Mouse (Mus musculus): ENCODE data around the gene 1700049E17Rik1. TPM values are rescaled to one million over a fixed set of nuclear protein-coding genes. Genes with fewer than 3 reads are reported as not detected.
"Not testable (repeated sequence)": the region's sequence is repeated elsewhere in the genome, so short reads cannot be mapped to it uniquely, and the experiment has no call there.

Gene 1700049E17Rik1
- not detected in 2 replicates for polyA plus RNA-seq (2015; fragmentation: Nextera tagmentation; extraction: Ambion mirVana)

DNA sequence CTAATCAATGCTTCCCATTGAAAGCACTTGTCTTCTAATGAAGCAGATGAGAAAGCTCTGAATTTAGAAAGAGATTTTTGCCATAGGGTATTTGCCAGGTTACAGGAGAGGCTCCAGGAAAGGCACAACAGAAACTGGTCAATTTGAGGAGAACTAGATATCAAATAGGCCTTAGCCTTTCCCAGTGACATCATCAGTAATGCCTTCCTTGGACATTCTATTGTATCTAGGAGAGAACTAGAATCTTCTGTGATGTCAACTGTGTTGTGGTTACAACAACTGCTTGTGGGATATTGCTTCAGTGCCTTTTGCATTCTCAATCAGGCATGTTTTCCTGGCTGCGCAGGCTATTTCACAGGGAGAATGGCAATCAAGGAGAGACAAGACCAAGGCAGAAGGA, at the start of gene 1700049E17Rik1:
Gene 1700049E17Rik1 (plus strand): TSS at position 301 of the 400 bp plus-strand sequence.
- not testable (repeated sequence) for H3K36me3 ChIP-seq (ENCODE audit: control insufficient read depth, insufficient read depth); H3K4me1 ChIP-seq (replicated peaks; ENCODE audit: control insufficient read depth, insufficient read depth, low read length); H3K4me3 ChIP-seq (replicated peaks; ENCODE audit: low read length); H3K9me3 ChIP-seq (ENCODE audit: control insufficient read depth, low read length); H3K27me3 ChIP-seq (replicated peaks; ENCODE audit: control insufficient read depth, insufficient read depth, low read length); ATAC-seq; H3K9ac ChIP-seq (replicated peaks; ENCODE audit: low read depth, low read length); H3K4me2 ChIP-seq (ENCODE audit: low read length); H3K27ac ChIP-seq (ENCODE audit: low read length)
- no CpG with 5 or more reads among the region's 1 CpGs for WGBS

GRCm38 (mm10) chr14:41907190-41907589, 17.6 kb upstream of the 1700049E17Rik1 start, which contains the start of gene Gm7980:
TSS of gene Gm7980 (minus strand) at chr14:41907290.
- H3K27ac ChIP-seq (ENCODE audit: low read length); H3K9ac ChIP-seq (replicated peaks; ENCODE audit: low read depth, low read length); H3K9me3 ChIP-seq (ENCODE audit: control insufficient read depth, low read length); H3K36me3 ChIP-seq (ENCODE audit: control insufficient read depth, insufficient read depth); H3K4me3 ChIP-seq (replicated peaks; ENCODE audit: low read length); H3K4me1 ChIP-seq (replicated peaks; ENCODE audit: control insufficient read depth, insufficient read depth, low read length); H3K27me3 ChIP-seq (replicated peaks; ENCODE audit: control insufficient read depth, insufficient read depth, low read length); ATAC-seq; H3K4me2 ChIP-seq (ENCODE audit: low read length): not testable (repeated sequence)
- no CpG with 5 or more reads among the region's 2 CpGs for WGBS

GRCm38 (mm10) chr14:41943695-41944094, 18.9 kb downstream of the 1700049E17Rik1 start, which contains the start of gene 1700024B05Rik:
TSS of gene 1700024B05Rik (plus strand) at chr14:41943995.
- not testable (repeated sequence) for H3K9ac ChIP-seq (replicated peaks; ENCODE audit: low read depth, low read length); H3K4me1 ChIP-seq (replicated peaks; ENCODE audit: control insufficient read depth, insufficient read depth, low read length); H3K27me3 ChIP-seq (replicated peaks; ENCODE audit: control insufficient read depth, insufficient read depth, low read length); H3K9me3 ChIP-seq (ENCODE audit: control insufficient read depth, low read length); H3K36me3 ChIP-seq (ENCODE audit: control insufficient read depth, insufficient read depth); ATAC-seq; H3K4me3 ChIP-seq (replicated peaks; ENCODE audit: low read length); H3K27ac ChIP-seq (ENCODE audit: low read length); H3K4me2 ChIP-seq (ENCODE audit: low read length)
- WGBS: 80% methylated on average over 1 of the region's 2 CpGs

DNA sequence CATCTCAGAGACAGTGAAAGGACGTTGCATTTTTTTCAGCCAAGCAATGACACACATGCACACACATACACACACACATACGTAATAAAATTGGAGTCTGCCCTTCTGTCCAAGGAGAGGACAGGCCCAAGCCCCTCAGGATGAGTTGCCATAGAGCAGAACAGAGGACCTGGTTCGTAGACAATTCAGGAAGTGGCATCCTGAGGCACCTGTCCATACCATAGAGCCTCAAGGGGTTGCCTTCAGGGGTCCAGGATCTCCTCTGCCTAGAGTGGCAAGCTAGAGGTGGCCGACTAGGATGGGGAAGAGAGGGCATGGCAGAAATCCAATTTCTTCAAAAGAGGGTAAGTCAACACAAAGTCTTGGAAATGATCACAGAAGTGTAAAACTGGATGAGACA, 39.3 kb downstream of the 1700049E17Rik1 start:
- WGBS: 77% methylated on average over 4 of the region's 4 CpGs
- not testable (repeated sequence) for H3K4me2 ChIP-seq (ENCODE audit: low read length); H3K9ac ChIP-seq (replicated peaks; ENCODE audit: low read depth, low read length); H3K27me3 ChIP-seq (replicated peaks; ENCODE audit: control insufficient read depth, insufficient read depth, low read length); H3K4me1 ChIP-seq (replicated peaks; ENCODE audit: control insufficient read depth, insufficient read depth, low read length); H3K4me3 ChIP-seq (replicated peaks; ENCODE audit: low read length); ATAC-seq; H3K27ac ChIP-seq (ENCODE audit: low read length); H3K36me3 ChIP-seq (ENCODE audit: control insufficient read depth, insufficient read depth); H3K9me3 ChIP-seq (ENCODE audit: control insufficient read depth, low read length)

DNA sequence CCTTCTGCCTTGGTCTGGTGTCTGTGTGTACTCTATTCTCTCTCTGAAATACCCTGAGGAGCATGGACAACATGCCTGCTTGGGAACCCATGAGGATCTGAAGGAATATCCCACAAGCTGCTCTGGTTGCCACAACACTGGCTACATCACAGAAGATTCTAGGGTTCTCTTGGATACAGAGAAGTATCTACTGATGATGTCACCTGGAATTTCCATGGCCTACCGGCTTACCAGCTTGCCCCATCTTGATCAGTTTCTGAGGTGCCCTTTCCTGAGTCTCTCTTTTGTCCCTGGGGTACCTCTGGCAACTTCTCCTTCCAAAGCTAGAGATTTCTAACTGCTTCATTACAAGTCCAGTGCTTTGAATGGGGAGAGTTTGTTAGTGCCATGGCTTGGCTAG, 43.1 kb downstream of the 1700049E17Rik1 start, which contains the start of gene Gm6401:
Gene Gm6401 (minus strand): TSS at position 101 of the 400 bp plus-strand sequence.
- 75% methylated on average over 1 of the region's 1 CpGs for WGBS
- not testable (repeated sequence) for H3K27ac ChIP-seq (ENCODE audit: low read length)

DNA sequence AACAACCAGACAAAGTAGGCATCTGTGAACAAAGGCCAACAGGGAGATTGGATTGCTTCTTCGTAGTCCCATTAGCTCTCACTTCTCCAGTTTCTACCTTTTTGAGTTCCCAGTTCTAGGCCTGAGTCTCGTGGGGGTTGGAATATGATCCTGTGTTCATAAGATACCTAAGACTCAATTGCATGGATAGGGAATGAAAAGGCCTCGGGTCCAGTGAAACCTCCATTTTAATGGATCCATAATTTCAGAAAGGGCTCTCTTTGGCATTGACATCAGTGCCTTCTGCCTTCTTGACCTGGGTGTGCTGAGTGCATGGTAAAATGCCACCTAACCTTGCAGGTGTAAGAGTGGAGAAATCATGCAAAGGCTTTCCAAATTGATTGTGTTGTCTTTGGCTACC, 43.8 kb downstream of the 1700049E17Rik1 start:
- H3K4me1 ChIP-seq (replicated peaks; ENCODE audit: control insufficient read depth, insufficient read depth, low read length); H3K36me3 ChIP-seq (ENCODE audit: control insufficient read depth, insufficient read depth); ATAC-seq; H3K4me2 ChIP-seq (ENCODE audit: low read length); H3K27me3 ChIP-seq (replicated peaks; ENCODE audit: control insufficient read depth, insufficient read depth, low read length); H3K4me3 ChIP-seq (replicated peaks; ENCODE audit: low read length); H3K9me3 ChIP-seq (ENCODE audit: control insufficient read depth, low read length); H3K27ac ChIP-seq (ENCODE audit: low read length); H3K9ac ChIP-seq (replicated peaks; ENCODE audit: low read depth, low read length): not testable (repeated sequence)
- WGBS: 62% methylated on average over 3 of the region's 3 CpGs

More for the DNA sequence above, 43.1 kb downstream of the 1700049E17Rik1 start, which contains the start of gene Gm6401:
- not testable (repeated sequence) for H3K4me1 ChIP-seq (replicated peaks; ENCODE audit: control insufficient read depth, insufficient read depth, low read length); H3K4me3 ChIP-seq (replicated peaks; ENCODE audit: low read length); H3K36me3 ChIP-seq (ENCODE audit: control insufficient read depth, insufficient read depth); H3K27me3 ChIP-seq (replicated peaks; ENCODE audit: control insufficient read depth, insufficient read depth, low read length); H3K4me2 ChIP-seq (ENCODE audit: low read length); ATAC-seq; H3K9me3 ChIP-seq (ENCODE audit: control insufficient read depth, low read length); H3K9ac ChIP-seq (replicated peaks; ENCODE audit: low read depth, low read length)

Other genes starting within 250 kb of the 1700049E17Rik1 start
- not detected in 2 replicates for gene Gm8068, start 223.1 kb upstream of the 1700049E17Rik1 start, polyA plus RNA-seq (2015; fragmentation: Nextera tagmentation; extraction: Ambion mirVana)
- not detected in 2 replicates for gene Gm7929, start 174.3 kb upstream of the 1700049E17Rik1 start, polyA plus RNA-seq (2015; fragmentation: Nextera tagmentation; extraction: Ambion mirVana)
- gene Gm47189, start 152.5 kb upstream of the 1700049E17Rik1 start, polyA plus RNA-seq (2015; fragmentation: Nextera tagmentation; extraction: Ambion mirVana): not detected in 2 replicates
- not detected in 2 replicates for gene Gm7980, start 17.7 kb upstream of the 1700049E17Rik1 start, polyA plus RNA-seq (2015; fragmentation: Nextera tagmentation; extraction: Ambion mirVana)
- gene 1700024B05Rik, start 19.0 kb downstream of the 1700049E17Rik1 start, polyA plus RNA-seq (2015; fragmentation: Nextera tagmentation; extraction: Ambion mirVana): not detected in 2 replicates
- not detected in 2 replicates for gene Gm6401, start 43.0 kb downstream of the 1700049E17Rik1 start, polyA plus RNA-seq (2015; fragmentation: Nextera tagmentation; extraction: Ambion mirVana)
- not detected in 2 replicates for gene Gm3543, start 58.4 kb downstream of the 1700049E17Rik1 start, polyA plus RNA-seq (2015; fragmentation: Nextera tagmentation; extraction: Ambion mirVana)
- not detected in 2 replicates for gene Gm7951, start 192.4 kb downstream of the 1700049E17Rik1 start, polyA plus RNA-seq (2015; fragmentation: Nextera tagmentation; extraction: Ambion mirVana)
- not detected in 2 replicates for gene Gm17027, start 237.7 kb downstream of the 1700049E17Rik1 start, polyA plus RNA-seq (2015; fragmentation: Nextera tagmentation; extraction: Ambion mirVana)

All from forebrain, embryonic 16.5 days (tissue).